Mouse (Mus musculus) heart, adult 9 months (tissue): ENCODE measurements around the gene Npl.
A peak's percentile ranks its signal among the peaks of the same experiment; 100 is the strongest.
"Not testable (repeated sequence)": the region's sequence is repeated elsewhere in the genome, so short reads cannot be mapped to it uniquely, and the experiment has no call there.

Experiments used
- DNase-seq, 2 experiments: peaks; one replicate each; pipeline ENCODE4 v3.0.0; 2022; ENCODE audit warnings: low spot score in 2 of 2

Gene Npl

DNA sequence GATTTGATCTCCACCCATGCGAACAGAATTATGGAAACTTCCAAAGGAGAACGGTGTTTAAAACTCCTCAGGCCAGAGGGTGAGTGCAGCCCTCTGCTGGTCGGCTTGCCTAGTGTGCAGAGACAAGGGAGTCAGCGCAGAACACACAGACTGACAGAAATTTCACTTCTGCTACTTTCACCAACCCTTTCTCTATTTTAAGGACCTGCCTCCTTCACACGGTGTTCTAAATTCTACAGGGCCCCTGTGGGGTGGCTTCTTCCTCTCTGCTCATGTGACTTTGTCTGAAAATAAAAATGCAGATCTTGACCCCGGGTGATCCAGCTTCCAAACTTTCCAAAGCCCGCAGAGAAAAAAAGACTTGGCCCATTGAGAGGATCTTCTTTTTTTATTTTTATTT lies 60.7 kb downstream of the Npl start:
- DNase-seq = peak; percentile 29 to 69

- peak; percentile 95 to 97 for DNase-seq
These were observed 62.4 kb downstream of the Npl start, which contains the start of gene Dhx9 for GRCm38 (mm10) chr1:153487500-153487879. TSS of gene Dhx9 (minus strand) at chr1:153487660.

- peak; percentile 27 to 48 for DNase-seq
These were observed 62.9 kb downstream of the Npl start for GRCm38 (mm10) chr1:153486767-153487499.

DNA sequence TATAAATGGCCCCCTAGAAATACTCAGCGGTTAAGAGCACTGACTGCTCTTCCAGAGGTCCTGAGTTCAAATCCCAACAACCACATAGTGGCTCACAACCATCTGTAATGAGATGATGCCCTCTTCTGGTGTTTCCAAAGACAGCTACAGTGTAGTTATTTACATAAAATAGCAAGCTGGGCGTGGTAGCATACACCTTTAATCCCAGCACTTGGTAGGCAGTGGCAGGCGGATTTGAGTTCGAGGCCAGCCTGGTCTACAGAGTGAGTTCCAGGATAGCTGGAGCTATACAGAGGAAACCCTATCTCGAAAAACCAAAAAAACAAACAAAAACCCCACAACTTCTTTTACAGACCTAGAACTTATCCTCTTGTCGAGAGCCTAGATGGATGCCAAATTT lies 63.7 kb downstream of the Npl start:
- DNase-seq = not testable (repeated sequence)

DNA sequence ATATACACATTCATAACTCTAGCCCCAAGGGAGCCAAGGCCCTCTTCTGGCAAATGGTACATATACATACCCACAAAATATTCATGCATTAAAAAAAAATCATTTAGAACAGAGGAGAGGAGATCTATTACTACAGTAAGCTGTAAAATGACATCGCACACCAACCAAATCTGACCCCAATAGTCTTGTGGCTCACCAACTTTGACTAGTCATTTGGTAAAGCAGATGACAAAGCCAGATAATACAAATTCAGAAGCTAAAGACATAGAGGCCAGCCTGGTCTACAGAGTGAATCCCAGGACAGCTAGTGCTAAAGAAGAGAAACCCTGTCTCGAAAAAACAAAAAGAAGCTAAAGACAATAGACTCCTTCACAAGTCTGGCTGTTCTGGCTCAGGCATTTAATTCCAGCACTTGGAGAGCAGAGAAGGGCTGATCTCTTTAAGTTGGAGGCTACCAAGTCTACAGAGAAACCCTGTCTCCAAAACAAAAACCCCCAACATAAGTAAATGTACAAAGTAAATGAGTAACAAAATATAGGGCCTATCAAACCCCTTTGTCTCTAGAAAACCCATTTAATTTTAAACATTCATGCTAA lies 64.5 kb downstream of the Npl start:
- DNase-seq = no peak

- DNase-seq = no peak
These were observed 68.8 kb downstream of the Npl start for GRCm38 (mm10) chr1:153481025-153481412.

GRCm38 (mm10) chr1:153480386-153481024 lies 69.3 kb downstream of the Npl start:
- no peak for DNase-seq

- DNase-seq = no peak
These were observed 70.5 kb downstream of the Npl start for GRCm38 (mm10) chr1:153479296-153479695.

DNA sequence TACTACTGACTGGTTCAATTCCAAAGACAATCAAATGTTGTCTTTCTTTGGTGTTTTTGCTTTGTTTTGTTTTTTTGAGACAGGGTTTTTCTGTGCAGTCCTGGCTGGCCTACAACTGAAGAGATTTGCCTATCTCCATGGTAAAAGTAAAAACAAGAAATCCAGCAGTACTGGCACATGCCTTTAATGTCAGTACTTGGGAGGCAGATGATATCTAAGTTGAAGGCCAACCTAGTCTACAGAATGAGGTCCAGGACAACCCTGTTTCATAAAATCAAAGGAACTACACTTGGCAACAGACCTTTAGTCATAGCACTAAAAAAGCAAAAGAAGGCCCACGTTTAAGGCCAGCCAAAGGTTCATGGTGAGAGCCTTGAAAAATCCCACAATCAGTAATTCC lies 88.0 kb downstream of the Npl start:
- DNase-seq = no peak

DNA sequence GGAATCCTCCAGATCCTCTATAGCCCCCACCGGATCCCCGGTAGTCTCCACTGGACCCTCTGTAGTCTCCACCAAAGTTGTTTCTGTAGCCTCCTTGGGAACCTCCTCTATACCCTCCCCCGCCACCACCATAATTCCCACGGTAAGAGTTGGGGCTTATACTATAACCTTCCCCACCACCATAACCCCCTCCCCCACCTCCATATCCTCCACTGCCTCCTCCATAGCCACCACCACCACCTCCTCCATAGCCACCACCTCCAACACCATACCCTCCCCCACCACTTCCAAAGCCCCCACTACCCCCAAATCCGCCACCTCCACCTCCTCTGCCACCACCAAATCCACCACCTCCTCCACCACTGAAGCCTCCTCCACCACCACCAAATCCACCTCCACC lies 93.7 kb downstream of the Npl start:
- no peak for DNase-seq

DNA sequence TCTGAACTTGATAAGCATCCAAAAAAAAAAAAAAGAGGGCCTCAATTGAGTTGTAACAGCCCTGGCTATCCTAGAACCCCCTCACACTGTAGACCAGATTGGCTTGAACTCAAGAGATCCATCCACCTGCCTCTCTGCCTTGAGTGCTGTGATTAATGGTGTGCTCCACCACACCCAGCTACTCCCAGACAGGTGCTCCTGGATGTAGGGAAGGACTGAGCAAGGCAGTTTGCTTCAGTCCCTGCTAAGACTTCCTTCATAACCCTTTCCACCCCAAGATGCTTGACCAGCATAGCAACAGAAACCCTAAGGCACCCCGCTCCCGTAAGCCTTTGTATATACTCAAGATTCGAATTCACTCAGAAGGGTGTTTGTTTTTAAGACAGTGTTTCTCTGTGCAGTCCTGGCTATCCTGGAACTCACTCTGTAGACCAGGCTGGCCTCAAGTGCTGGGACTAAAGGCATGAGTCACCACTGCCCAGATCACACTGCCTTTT lies 96.7 kb downstream of the Npl start:
- DNase-seq = no peak
